Mouse (Mus musculus): ENCODE results near the gene Nkain1.

GRCm38 (mm10) chr4:130537371-130537770 lies 36.6 kb downstream of the Nkain1 start:
- TF ChIP-seq MAFK (IDR thresholded peaks at IDR 0.05; ENCODE audit: insufficient read depth, low read depth, low read length): no peak
- no peak for TF ChIP-seq CHD2 (IDR thresholded peaks at IDR 0.05; ENCODE audit: low read depth, low read length)
- no peak for TF ChIP-seq ZNF384 (IDR thresholded peaks at IDR 0.05; ENCODE audit: low read depth, low read length)

Data from ES-E14 (cell line).